Mouse (Mus musculus): Measurements from ENCODE around the gene Bad.
"Not testable (repeated sequence)": the region's sequence is repeated elsewhere in the genome, so short reads cannot be mapped to it uniquely, and the experiment has no call there.

Gene Bad

DNA sequence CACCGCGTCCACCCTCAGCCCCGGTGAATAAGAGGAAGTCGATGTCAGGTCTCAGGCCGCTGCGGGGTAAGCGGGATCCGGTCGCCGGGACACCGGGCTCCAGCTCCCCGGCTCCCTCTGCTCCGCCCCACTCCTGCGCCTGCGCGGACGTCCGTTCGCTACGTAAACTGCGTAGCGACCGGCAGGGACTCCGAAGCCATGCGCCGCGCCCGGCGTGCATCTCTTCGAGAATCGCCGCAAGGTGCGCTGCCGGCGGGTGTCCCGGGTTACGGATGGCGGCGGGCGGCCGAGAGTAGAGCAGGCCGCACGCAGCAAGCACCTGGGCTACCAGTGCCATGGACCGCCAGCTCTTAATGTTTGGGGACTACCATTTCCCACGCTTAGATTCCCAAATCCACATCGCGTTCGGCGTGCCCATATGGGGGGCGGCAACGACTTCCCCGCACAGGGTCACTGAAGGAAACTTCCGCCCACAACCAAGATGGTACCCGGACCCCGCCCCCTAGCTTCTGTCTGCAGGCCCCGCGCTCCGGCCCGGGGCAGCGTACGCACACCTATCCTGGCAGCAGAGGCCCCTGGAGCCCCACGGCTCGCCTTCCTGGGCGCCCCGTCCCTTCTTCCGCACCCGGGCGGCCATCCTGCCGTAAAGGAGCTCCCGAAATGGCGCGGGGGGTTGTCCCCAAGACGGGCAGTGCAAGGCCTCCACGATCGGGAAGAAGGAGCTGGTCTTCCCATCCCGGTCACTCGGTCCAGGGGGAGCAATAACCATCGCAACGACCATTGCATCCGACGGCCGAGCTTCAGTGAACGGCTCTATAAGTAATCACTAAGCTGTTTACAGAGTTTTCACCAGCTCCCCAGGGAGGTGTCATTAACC lies at the start of gene Bad:
Gene Bad (plus strand): TSS at position 490 of the 877 bp plus-strand sequence.
- in situ Hi-C loops (cut with MboI; ENCODE audit: low pct_unique_long_range_greater_than_20kb in 1 of 2, low sequenced_read_pairs in 2 of 2, unreplicated experiment in 1 of 2), result no loop called here

- in situ Hi-C loops (cut with MboI; ENCODE audit: low pct_unique_long_range_greater_than_20kb in 1 of 2, low sequenced_read_pairs in 2 of 2, unreplicated experiment in 1 of 2), result no loop called here
These were observed 49.1 kb upstream of the Bad start for GRCm38 (mm10) chr19:6892512-6892911.

- in situ Hi-C loops (cut with MboI; ENCODE audit: low pct_unique_long_range_greater_than_20kb in 1 of 2, low sequenced_read_pairs in 2 of 2, unreplicated experiment in 1 of 2), result no loop called here
These were observed 47.8 kb upstream of the Bad start for GRCm38 (mm10) chr19:6893731-6894451.

- in situ Hi-C loops (cut with MboI; ENCODE audit: low pct_unique_long_range_greater_than_20kb in 1 of 2, low sequenced_read_pairs in 2 of 2, unreplicated experiment in 1 of 2), result not testable (repeated sequence)
These were observed 45.9 kb upstream of the Bad start for GRCm38 (mm10) chr19:6895608-6896305.

DNA sequence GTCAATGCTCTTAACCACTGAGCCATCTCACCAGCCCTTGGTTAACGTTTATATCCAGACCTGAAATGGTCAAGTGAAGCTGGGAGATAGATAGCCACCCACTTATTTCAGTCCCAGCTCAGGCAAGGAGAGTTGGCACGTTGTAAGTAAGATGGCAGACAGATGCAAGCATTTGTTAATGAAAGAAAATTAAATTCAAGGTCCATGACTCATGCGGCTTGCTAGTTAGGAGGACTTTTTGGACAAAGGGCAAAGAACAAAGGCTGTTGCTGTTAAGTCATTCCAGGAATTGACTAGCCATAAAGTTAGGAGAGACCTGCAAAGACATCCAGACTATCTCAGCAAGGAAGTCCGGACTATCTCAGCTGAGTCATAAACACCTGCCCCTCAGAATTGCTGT lies 42.0 kb upstream of the Bad start:
- in situ Hi-C loops (cut with MboI; ENCODE audit: low pct_unique_long_range_greater_than_20kb in 1 of 2, low sequenced_read_pairs in 2 of 2, unreplicated experiment in 1 of 2), result no loop called here

DNA sequence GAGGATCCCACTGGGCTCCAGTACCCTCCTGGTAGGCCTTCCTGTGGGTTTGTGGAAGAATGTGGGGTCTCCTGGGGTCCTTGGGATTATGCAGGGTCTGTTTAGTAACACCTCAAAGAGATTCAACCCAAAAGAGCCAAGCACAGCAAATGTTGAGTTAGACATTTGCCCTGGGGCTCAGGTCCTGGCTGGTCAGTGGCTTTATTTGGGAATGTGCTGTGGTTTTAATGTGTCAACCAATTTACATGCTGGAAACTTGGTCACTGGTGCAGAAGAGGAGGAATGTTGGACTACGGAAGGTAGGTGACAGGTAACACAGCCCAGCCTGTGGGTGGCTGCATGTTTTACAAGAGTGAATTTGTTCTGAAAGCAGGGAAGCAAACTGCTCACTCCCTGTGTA lies 38.6 kb upstream of the Bad start:
- in situ Hi-C loops (cut with MboI; ENCODE audit: low pct_unique_long_range_greater_than_20kb in 1 of 2, low sequenced_read_pairs in 2 of 2, unreplicated experiment in 1 of 2), result no loop called here

DNA sequence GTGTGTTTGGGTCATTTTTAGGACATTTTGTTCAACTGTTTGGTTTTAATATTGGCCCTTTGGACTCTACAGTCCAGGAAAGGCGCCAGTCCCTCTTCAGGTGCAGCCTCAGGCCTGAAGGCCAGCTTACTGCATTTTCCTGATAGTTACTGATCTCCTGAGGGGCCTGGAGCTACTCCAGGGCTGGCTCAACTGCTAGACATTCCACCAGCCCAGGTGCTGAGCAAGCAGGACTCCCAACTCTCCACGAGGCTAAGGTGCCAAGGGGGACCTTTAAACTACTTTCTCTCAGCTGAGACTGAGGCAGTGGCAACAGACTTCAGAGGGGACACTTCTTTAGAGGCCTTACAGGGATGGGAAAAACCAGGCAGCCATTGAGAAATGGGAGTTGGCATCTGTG lies 36.8 kb upstream of the Bad start:
- in situ Hi-C loops (cut with MboI; ENCODE audit: low pct_unique_long_range_greater_than_20kb in 1 of 2, low sequenced_read_pairs in 2 of 2, unreplicated experiment in 1 of 2), result no loop called here

GRCm38 (mm10) chr19:6905498-6906159 lies 36.0 kb upstream of the Bad start:
- in situ Hi-C loops (cut with MboI; ENCODE audit: low pct_unique_long_range_greater_than_20kb in 1 of 2, low sequenced_read_pairs in 2 of 2, unreplicated experiment in 1 of 2), result no loop called here

DNA sequence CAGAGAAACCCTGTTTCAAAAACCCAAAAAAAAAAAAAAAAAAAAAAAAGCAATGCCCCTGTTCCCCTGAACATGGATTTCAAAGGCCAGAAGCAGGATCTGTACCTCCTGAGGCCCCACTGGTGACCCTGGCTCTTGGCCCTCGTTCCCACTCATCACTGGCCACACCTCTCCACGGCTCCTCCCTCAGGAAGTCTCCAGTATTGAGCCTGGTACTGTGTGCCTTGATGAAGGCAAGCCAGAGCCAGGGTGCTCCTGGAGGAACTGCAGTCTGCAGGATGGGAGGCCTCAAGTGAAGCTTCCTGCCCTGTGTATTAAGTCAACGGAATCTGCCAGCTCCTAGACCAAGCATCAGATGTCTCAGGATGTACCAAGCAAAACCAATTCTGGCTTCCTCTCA lies 35.5 kb upstream of the Bad start:
- in situ Hi-C loops (cut with MboI; ENCODE audit: low pct_unique_long_range_greater_than_20kb in 1 of 2, low sequenced_read_pairs in 2 of 2, unreplicated experiment in 1 of 2), result no loop called here

- in situ Hi-C loops (cut with MboI; ENCODE audit: low pct_unique_long_range_greater_than_20kb in 1 of 2, low sequenced_read_pairs in 2 of 2, unreplicated experiment in 1 of 2), result no loop called here
These were observed 34.6 kb upstream of the Bad start for GRCm38 (mm10) chr19:6907094-6907493.

GRCm38 (mm10) chr19:6907811-6908540 lies 33.7 kb upstream of the Bad start:
- in situ Hi-C loops (cut with MboI; ENCODE audit: low pct_unique_long_range_greater_than_20kb in 1 of 2, low sequenced_read_pairs in 2 of 2, unreplicated experiment in 1 of 2), result no loop called here

DNA sequence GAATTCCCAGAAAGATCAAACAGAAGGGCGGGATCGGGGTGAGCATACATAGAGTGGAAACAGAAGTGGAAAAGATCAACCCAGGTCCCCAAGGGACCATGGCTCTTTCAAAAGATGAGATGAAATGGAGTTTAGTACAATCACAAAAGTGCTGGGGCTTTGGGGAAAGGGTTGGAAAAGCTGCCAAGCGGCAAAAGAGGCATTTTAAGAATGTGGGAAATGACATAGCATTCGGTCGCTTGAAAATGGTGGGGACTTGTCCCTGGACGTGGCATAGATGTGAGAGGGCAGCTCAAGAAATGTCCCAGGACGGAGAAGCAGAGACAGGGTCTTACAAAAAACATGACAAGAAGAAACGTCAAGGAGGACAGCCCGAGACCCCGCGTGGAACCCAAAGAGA lies 32.6 kb upstream of the Bad start:
- in situ Hi-C loops (cut with MboI; ENCODE audit: low pct_unique_long_range_greater_than_20kb in 1 of 2, low sequenced_read_pairs in 2 of 2, unreplicated experiment in 1 of 2), result no loop called here

- in situ Hi-C loops (cut with MboI; ENCODE audit: low pct_unique_long_range_greater_than_20kb in 1 of 2, low sequenced_read_pairs in 2 of 2, unreplicated experiment in 1 of 2), result no loop called here
These were observed 32.0 kb upstream of the Bad start, which contains the start of the genes Trmt112 and Prdx5 for GRCm38 (mm10) chr19:6909507-6910289. TSS of gene Trmt112 (plus strand) at chr19:6909698. TSS of gene Prdx5 (minus strand) at chr19:6910106.

DNA sequence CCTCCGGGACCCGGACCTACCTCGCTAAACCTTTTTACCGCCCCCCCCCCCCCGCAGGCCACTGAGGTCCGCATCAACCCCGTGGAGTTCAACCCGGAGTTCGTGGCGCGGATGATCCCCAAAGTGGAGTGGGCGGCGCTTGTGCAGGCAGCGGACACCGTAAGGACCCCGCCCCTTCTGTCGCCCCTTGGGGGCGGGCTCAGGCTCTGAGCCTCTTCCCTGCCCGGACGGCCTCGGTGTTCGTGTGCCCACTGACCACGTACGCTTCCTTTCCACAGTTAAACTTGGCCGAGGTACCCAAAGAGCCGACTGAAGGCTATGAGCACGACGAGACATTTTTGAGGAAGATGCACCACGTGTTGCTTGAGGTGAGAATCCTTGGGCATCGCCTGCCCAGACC lies 31.4 kb upstream of the Bad start:
- in situ Hi-C loops (cut with MboI; ENCODE audit: low pct_unique_long_range_greater_than_20kb in 1 of 2, low sequenced_read_pairs in 2 of 2, unreplicated experiment in 1 of 2), result not testable (repeated sequence)

- in situ Hi-C loops (cut with MboI; ENCODE audit: low pct_unique_long_range_greater_than_20kb in 1 of 2, low sequenced_read_pairs in 2 of 2, unreplicated experiment in 1 of 2), result no loop called here
These were observed 30.3 kb upstream of the Bad start for GRCm38 (mm10) chr19:6911101-6912074.

- in situ Hi-C loops (cut with MboI; ENCODE audit: low pct_unique_long_range_greater_than_20kb in 1 of 2, low sequenced_read_pairs in 2 of 2, unreplicated experiment in 1 of 2), result no loop called here
These were observed 29.3 kb upstream of the Bad start for GRCm38 (mm10) chr19:6912205-6912970.
